Mouse (Mus musculus) CH12F3 (cell line): ENCODE measurements around the gene Olfr816.
"Not testable (repeated sequence)": the region's sequence is repeated elsewhere in the genome, so short reads cannot be mapped to it uniquely, and the experiment has no call there.

Source experiments
- in situ Hi-C: fragments of 300-500 bp; cut with MboI; formaldehyde crosslinking; loops from 2 replicates; pipeline ENCODE4 v1.14.3; 2020; ENCODE audit warnings: low sequenced_read_pairs

The Olfr816 gene

GRCm38 (mm10) chr10:129915497-129915896 lies at the start of gene Olfr816:
TSS of gene Olfr816 (minus strand) at chr10:129915597.
- in situ Hi-C loops: no loop called here

- in situ Hi-C loops: no loop called here
Measured at GRCm38 (mm10) chr10:129949000-129949399, 33.6 kb upstream of the Olfr816 start, which contains the start of gene Olfr818. TSS of gene Olfr818 (minus strand) at chr10:129949100.

GRCm38 (mm10) chr10:129905767-129906166 lies 9.6 kb downstream of the Olfr816 start, which contains the start of gene Olfr815:
TSS of gene Olfr815 (minus strand) at chr10:129905867.
- in situ Hi-C loops: not testable (repeated sequence)

- in situ Hi-C loops: no loop called here
Measured at GRCm38 (mm10) chr10:129885934-129886333, 29.5 kb downstream of the Olfr816 start.

GRCm38 (mm10) chr10:129885496-129885895 lies 29.9 kb downstream of the Olfr816 start:
- in situ Hi-C loops: not testable (repeated sequence)

- in situ Hi-C loops: not testable (repeated sequence)
Measured at GRCm38 (mm10) chr10:129879751-129880150, 35.6 kb downstream of the Olfr816 start, which contains the start of gene Olfr814. TSS of gene Olfr814 (minus strand) at chr10:129879851.
